Mouse (Mus musculus): ENCODE results near the gene Tacc2.

GRCm38 (mm10) chr7:130693800-130694193 lies 116.6 kb downstream of the Tacc2 start:
- no peak for TF ChIP-seq E2F4 (IDR thresholded peaks at IDR 0.05; ENCODE audit: borderline replicate concordance, low read depth, low read length)
- TF ChIP-seq TBP (IDR thresholded peaks at IDR 0.05; ENCODE audit: low read depth, low read length), result no peak
- TF ChIP-seq JUND (IDR thresholded peaks at IDR 0.05; ENCODE audit: low read depth, low read length), result no peak
- TF ChIP-seq UBTF (IDR thresholded peaks at IDR 0.05; ENCODE audit: borderline replicate concordance, insufficient read depth, low read depth, low read length), result no peak
- TF ChIP-seq CHD2 (IDR thresholded peaks at IDR 0.05; ENCODE audit: low read length), result no peak
